Mouse (Mus musculus): ENCODE measurements around the gene Traf1.

GRCm38 (mm10) chr2:34899682-34900081, 61.9 kb downstream of the Traf1 start:
- TF ChIP-seq CTCF (IDR thresholded peaks at IDR 0.05; ENCODE audit: control insufficient read depth, insufficient read depth, insufficient read length) (no peak), CEBPB (IDR thresholded peaks at IDR 0.05; ENCODE audit: low read depth) (no peak), FOSL1 (IDR thresholded peaks at IDR 0.05; ENCODE audit: insufficient read depth, low read length, poor library complexity, severe bottlenecking) (no peak)

Measured in C2C12 (cell line).